Mouse (Mus musculus): ENCODE results near the gene Scyl1. TPM values are rescaled to one million over a fixed set of nuclear protein-coding genes. Genes with fewer than 3 reads are reported as not detected.

Scyl1 gene
- polyA plus RNA-seq, 1 experiment from 2014 or later: 78.0 TPM

DNA sequence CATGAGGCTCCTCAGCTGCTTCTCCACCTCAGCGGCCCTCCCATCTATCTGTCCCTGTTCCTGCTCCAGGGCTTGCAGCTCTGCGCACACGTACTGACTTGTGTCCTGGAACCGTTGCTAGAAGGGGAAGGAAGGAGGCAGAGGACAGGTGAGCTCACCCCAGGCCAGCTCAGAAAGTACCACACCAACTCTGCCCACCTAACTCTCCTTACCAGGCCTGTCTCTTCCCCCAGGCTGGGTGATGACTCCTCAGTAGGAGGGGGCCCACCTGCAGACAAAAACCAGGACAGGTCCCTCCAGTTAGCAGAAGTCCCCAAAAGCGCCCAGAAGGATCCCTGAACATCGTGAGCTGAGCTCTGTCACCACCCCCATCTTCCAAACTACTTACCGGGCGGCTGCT is 60.6 kb downstream of the Scyl1 start:
- Histone ChIP-seq H3K4me3 (replicated peaks) (no peak overlapping the region), H3K27ac (no peak overlapping the region), H3K9me3 (no peaks in the 10 kb centered on the region), H3K9ac (replicated peaks) (no peak overlapping the region), H3K27me3 (no peaks in the 10 kb centered on the region), H3K36me3 (peaks cover 82% of the 10 kb centered on the region), H3K4me1 (replicated peaks) (peaks cover 20% of the 10 kb centered on the region), H3K4me2 (no peak overlapping the region)
- WGBS: 90% methylated on average over 8 of the region's 8 CpGs
- no peak for ATAC-seq (ENCODE audit: insufficient number of reproducible peaks, insufficient read depth, low FRiP score, low TSS enrichment, low read depth)

DNA sequence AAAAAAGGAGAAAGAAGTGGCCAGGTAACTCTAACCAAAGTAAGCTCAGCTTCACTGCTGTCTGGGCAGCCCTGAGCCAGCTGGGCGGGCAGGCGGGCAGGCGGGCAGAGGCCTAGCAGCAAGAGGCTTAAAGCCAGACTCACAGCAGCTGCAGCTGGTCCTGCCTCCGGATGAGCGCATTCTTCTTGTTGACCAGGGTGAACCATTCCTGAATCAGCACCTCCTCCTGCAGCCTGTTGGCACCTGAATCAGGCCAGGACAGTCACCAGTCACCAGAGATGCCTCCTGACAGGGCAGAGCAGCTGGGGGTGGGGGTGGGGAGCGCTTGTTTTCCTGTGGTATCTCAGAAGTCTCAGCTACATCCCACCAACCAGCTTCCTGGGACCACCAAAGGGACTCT is 61.2 kb downstream of the Scyl1 start:
- H3K4me1 ChIP-seq (replicated peaks): peaks cover 15% of the 10 kb centered on the region
- 96% methylated on average over 6 of the region's 6 CpGs for WGBS
- H3K9me3 ChIP-seq: no peaks in the 10 kb centered on the region
- H3K36me3 ChIP-seq: peaks cover 77% of the 10 kb centered on the region
- no peak overlapping the region for H3K27ac ChIP-seq
- no peaks in the 10 kb centered on the region for H3K27me3 ChIP-seq
- H3K4me2 ChIP-seq: no peak overlapping the region
- no peak for ATAC-seq (ENCODE audit: insufficient number of reproducible peaks, insufficient read depth, low FRiP score, low TSS enrichment, low read depth)
- no peak overlapping the region for H3K4me3 ChIP-seq (replicated peaks)
- H3K9ac ChIP-seq (replicated peaks): no peak overlapping the region

Other genes starting within 250 kb of the Scyl1 start
- 1.2 TPM in 2 replicates for gene Ovol1, start 210.8 kb downstream of the Scyl1 start, polyA plus RNA-seq (2016; fragmentation: Nextera tagmentation; extraction: Ambion mirVana)
- 1.8 TPM in 2 replicates for gene Ap5b1, start 203.4 kb downstream of the Scyl1 start, polyA plus RNA-seq (2016; fragmentation: Nextera tagmentation; extraction: Ambion mirVana)
- gene Rnaseh2c, start 169.5 kb downstream of the Scyl1 start, polyA plus RNA-seq (2016; fragmentation: Nextera tagmentation; extraction: Ambion mirVana): 171 and 193 TPM in 2 replicates
- gene Kat5, start 161.2 kb downstream of the Scyl1 start, polyA plus RNA-seq (2016; fragmentation: Nextera tagmentation; extraction: Ambion mirVana): 56.3 and 60.1 TPM in 2 replicates
- 44.7 and 45.9 TPM in 2 replicates for gene Rela, start 133.9 kb downstream of the Scyl1 start, polyA plus RNA-seq (2016; fragmentation: Nextera tagmentation; extraction: Ambion mirVana)
- gene Sipa1, start 107.7 kb downstream of the Scyl1 start, polyA plus RNA-seq (2016; fragmentation: Nextera tagmentation; extraction: Ambion mirVana): 26.5 and 27.6 TPM in 2 replicates
- gene Map3k11, start 82.7 kb downstream of the Scyl1 start, polyA plus RNA-seq (2016; fragmentation: Nextera tagmentation; extraction: Ambion mirVana): 19.4 and 19.6 TPM in 2 replicates
- gene Pcnx3, start 82.5 kb downstream of the Scyl1 start, polyA plus RNA-seq (2016; fragmentation: Nextera tagmentation; extraction: Ambion mirVana): 35.9 and 38.3 TPM in 2 replicates
- gene Kcnk7, start 67.1 kb downstream of the Scyl1 start, polyA plus RNA-seq (2016; fragmentation: Nextera tagmentation; extraction: Ambion mirVana): 0.40 TPM in 1 of 2 replicates, not detected in the other
- gene Ehbp1l1, start 45.1 kb downstream of the Scyl1 start, polyA plus RNA-seq (2016; fragmentation: Nextera tagmentation; extraction: Ambion mirVana): 15.9 and 16.5 TPM in 2 replicates
- gene Fam89b, start 41.8 kb downstream of the Scyl1 start, polyA plus RNA-seq (2016; fragmentation: Nextera tagmentation; extraction: Ambion mirVana): 140 and 143 TPM in 2 replicates
- gene Ltbp3, start 30.5 kb downstream of the Scyl1 start, polyA plus RNA-seq (2016; fragmentation: Nextera tagmentation; extraction: Ambion mirVana): 17.0 and 30.3 TPM in 2 replicates
- gene Frmd8, start 103.9 kb upstream of the Scyl1 start, polyA plus RNA-seq (2016; fragmentation: Nextera tagmentation; extraction: Ambion mirVana): 37.2 and 41.4 TPM in 2 replicates
- 1.2 and 2.1 TPM in 2 replicates for gene Slc25a45, start 106.4 kb upstream of the Scyl1 start, polyA plus RNA-seq (2016; fragmentation: Nextera tagmentation; extraction: Ambion mirVana)
- gene Tigd3, start 122.7 kb upstream of the Scyl1 start, polyA plus RNA-seq (2016; fragmentation: Nextera tagmentation; extraction: Ambion mirVana): 5.5 and 6.6 TPM in 2 replicates
- 192 and 199 TPM in 2 replicates for gene Dpf2, start 141.6 kb upstream of the Scyl1 start, polyA plus RNA-seq (2016; fragmentation: Nextera tagmentation; extraction: Ambion mirVana)
- gene Cdc42ep2, start 153.4 kb upstream of the Scyl1 start, polyA plus RNA-seq (2016; fragmentation: Nextera tagmentation; extraction: Ambion mirVana): 2.7 and 3.0 TPM in 2 replicates
- gene Pola2, start 192.8 kb upstream of the Scyl1 start, polyA plus RNA-seq (2016; fragmentation: Nextera tagmentation; extraction: Ambion mirVana): 91.5 and 91.9 TPM in 2 replicates
- gene Slc22a20, start 214.7 kb upstream of the Scyl1 start, polyA plus RNA-seq (2016; fragmentation: Nextera tagmentation; extraction: Ambion mirVana): not detected in 2 replicates
- gene Capn1, start 244.5 kb upstream of the Scyl1 start, polyA plus RNA-seq (2016; fragmentation: Nextera tagmentation; extraction: Ambion mirVana): 7.0 and 7.7 TPM in 2 replicates

Data from limb, embryonic 12.5 days (tissue).